Mouse (Mus musculus): ENCODE results near the gene Prdm16.

The Prdm16 gene

GRCm38 (mm10) chr4:154390333-154391080, 246.2 kb downstream of the Prdm16 start:
- DNase-seq (ENCODE audit: low read depth, low spot score): peak; percentile 76

- DNase-seq (ENCODE audit: low read depth, low spot score): no peak
Measured at GRCm38 (mm10) chr4:154389641-154390040, 247.0 kb downstream of the Prdm16 start.

- DNase-seq (ENCODE audit: low read depth, low spot score): no peak
Measured at GRCm38 (mm10) chr4:154386810-154387209, 249.9 kb downstream of the Prdm16 start.

GRCm38 (mm10) chr4:154385918-154386317, 250.8 kb downstream of the Prdm16 start:
- no peak for DNase-seq (ENCODE audit: low read depth, low spot score)

- no peak for DNase-seq (ENCODE audit: low read depth, low spot score)
Measured at GRCm38 (mm10) chr4:154385208-154385607, 251.5 kb downstream of the Prdm16 start.

- DNase-seq (ENCODE audit: low read depth, low spot score): no peak
Measured at GRCm38 (mm10) chr4:154378876-154379275, 257.8 kb downstream of the Prdm16 start.

GRCm38 (mm10) chr4:154375939-154376625, 260.6 kb downstream of the Prdm16 start:
- DNase-seq (ENCODE audit: low read depth, low spot score): no peak

GRCm38 (mm10) chr4:154371542-154372247, 265.0 kb downstream of the Prdm16 start:
- DNase-seq (ENCODE audit: low read depth, low spot score): peak; percentile 56

GRCm38 (mm10) chr4:154370841-154371240, 265.8 kb downstream of the Prdm16 start:
- DNase-seq (ENCODE audit: low read depth, low spot score): no peak

GRCm38 (mm10) chr4:154369089-154369488, 267.6 kb downstream of the Prdm16 start:
- DNase-seq (ENCODE audit: low read depth, low spot score): no peak

GRCm38 (mm10) chr4:154366836-154367235, 269.8 kb downstream of the Prdm16 start:
- no peak for DNase-seq (ENCODE audit: low read depth, low spot score)

GRCm38 (mm10) chr4:154364752-154365151, 271.9 kb downstream of the Prdm16 start:
- DNase-seq (ENCODE audit: low read depth, low spot score): no peak

- DNase-seq (ENCODE audit: low read depth, low spot score): no peak
Measured at GRCm38 (mm10) chr4:154360850-154361249, 275.8 kb downstream of the Prdm16 start.

GRCm38 (mm10) chr4:154360441-154360840, 276.2 kb downstream of the Prdm16 start:
- DNase-seq (ENCODE audit: low read depth, low spot score): no peak

- no peak for DNase-seq (ENCODE audit: low read depth, low spot score)
Measured at GRCm38 (mm10) chr4:154359762-154360300, 276.8 kb downstream of the Prdm16 start.

- no peak for DNase-seq (ENCODE audit: low read depth, low spot score)
Measured at GRCm38 (mm10) chr4:154358816-154359215, 277.9 kb downstream of the Prdm16 start.

GRCm38 (mm10) chr4:154358370-154358769, 278.3 kb downstream of the Prdm16 start:
- DNase-seq (ENCODE audit: low read depth, low spot score): no peak

- no peak for DNase-seq (ENCODE audit: low read depth, low spot score)
Measured at GRCm38 (mm10) chr4:154355408-154355807, 281.3 kb downstream of the Prdm16 start.

- DNase-seq (ENCODE audit: low read depth, low spot score): no peak
Measured at GRCm38 (mm10) chr4:154352246-154352645, 284.4 kb downstream of the Prdm16 start.

GRCm38 (mm10) chr4:154348197-154348786, 288.4 kb downstream of the Prdm16 start:
- DNase-seq (ENCODE audit: low read depth, low spot score): no peak

- DNase-seq (ENCODE audit: low read depth, low spot score): peak; percentile 85
Measured at GRCm38 (mm10) chr4:154346731-154347522, 289.7 kb downstream of the Prdm16 start.
